Mouse (Mus musculus) ES-Bruce4 (cell line): ENCODE measurements around the gene Lmbr1l.

Experiments
- CTCF ChIP-seq: IDR thresholded peaks from one replicate; pipeline ENCODE4 v1.8.1; 2011; ENCODE audit warnings: low read depth, low read length
- POLR2A ChIP-seq: IDR thresholded peaks from one replicate; pipeline ENCODE4 v1.8.1; 2011; ENCODE audit warnings: low read length; ENCODE audit not compliant: insufficient read depth

- TF ChIP-seq CTCF (no peak), POLR2A (no peak)
These were observed 40.7 kb downstream of the Lmbr1l start for GRCm38 (mm10) chr15:98877331-98877730.
